Mouse (Mus musculus) erythroblast, embryonic 14.5 days (primary cell): Measurements from ENCODE around the gene Dus3l.

Experiments used
- GATA1 ChIP-seq: IDR thresholded peaks from 2 replicates; pipeline ENCODE4 v1.6.1; 2012; ENCODE audit warnings: low read length, inconsistent platforms, mixed read lengths
- TAL1 ChIP-seq: IDR thresholded peaks from 3 replicates; pipeline ENCODE4 v1.6.1; 2012; ENCODE audit warnings: low read length, inconsistent platforms, mixed read lengths

GRCm38 (mm10) chr17:56715914-56716654 is 48.5 kb upstream of the Dus3l start:
- TF ChIP-seq TAL1 (no peak), GATA1 (no peak)
